Mouse (Mus musculus): ENCODE data around the gene Ifnk.

Ifnk gene

DNA sequence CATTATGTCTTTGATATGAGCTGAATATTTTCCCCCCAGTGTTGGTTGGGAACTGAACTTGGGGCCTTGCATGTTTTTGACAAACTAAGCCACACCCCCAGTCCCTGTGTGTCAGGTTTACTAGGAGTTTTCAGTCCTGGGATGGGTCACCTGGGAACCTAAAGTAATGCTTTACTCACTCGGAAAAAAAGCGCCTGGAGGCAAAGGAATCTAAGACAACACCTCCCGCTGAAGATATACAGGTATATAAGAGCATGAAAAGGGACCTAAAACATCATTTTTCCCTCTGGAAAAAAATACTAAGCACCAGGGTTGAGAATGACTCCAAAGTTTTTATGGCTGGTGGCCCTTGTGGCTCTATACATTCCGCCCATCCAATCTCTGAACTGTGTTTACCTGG, at the start of gene Ifnk:
Ifnk (plus strand) TSS at position 301 of the 400 bp plus-strand sequence.
- no peak for DNase-seq (ENCODE audit: low spot score in 2 of 2)

DNA sequence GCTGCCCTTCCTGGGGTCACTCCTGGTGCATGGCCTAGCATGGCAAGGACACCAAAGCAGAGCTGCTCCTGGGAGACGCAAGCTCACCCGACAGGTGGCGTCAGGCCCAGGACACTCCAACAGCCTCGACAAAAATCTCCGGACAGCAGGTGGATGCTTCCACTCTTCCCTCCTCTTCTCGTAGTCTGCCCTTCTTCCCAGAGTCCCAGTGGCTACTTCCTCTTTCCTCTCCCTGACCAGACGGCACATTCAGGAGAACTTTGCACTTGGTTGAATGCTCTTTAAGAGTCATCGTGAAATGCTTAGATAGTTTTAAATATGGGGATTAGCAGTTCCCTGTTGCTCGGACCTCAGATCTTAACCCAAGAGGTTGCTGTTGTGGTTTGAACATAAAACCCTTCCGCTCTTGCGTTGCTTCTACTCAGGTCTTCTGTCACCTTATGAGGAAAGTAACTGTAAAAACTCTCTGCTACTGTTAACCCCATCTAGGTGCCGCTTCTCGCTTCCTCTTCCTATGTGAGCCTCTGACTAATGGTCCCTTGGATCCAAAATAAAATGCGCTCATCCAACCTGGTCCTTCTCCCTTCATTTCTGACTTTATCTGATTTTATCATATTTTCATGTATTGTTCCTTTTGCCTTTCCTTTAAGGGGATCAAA, 46.6 kb upstream of the Ifnk start:
- DNase-seq (ENCODE audit: low spot score in 2 of 2): no peak

- DNase-seq (ENCODE audit: low spot score in 2 of 2): no peak
Observed at GRCm38 (mm10) chr4:35112452-35112851, 39.4 kb upstream of the Ifnk start.

DNA sequence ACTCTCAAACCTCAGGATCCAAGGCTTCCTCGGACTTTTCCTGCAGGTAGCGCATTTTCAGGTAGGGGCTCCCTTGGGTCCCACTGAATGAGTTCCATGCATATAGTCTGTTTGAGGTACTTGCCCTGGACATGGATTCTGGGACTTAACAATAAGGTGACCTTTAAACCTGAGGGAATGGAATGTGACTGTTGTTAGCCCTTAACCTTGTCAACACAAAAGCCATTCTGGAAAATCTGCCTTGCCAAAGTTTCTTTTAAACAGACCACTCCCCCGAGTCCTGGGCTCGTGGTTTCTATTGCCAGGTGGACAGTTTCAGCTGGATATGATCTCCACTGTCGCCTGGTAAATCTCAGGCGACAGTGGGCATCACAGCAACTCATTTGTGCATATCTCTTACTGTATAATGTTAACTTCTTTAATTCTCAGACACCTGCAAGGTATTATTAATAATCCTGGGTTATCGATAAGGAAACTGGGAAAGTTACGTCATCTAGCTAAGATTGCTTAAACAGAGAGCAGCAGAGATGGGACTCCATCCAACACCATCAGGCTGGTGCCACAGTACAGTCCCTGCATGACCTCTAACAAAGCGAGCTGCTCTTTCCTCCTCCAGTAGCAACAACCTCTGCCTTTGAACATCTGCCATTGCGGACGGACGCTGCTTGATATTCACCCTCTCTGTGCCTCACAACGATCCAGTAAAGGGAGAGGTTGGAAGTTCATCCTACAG, 38.2 kb upstream of the Ifnk start:
- no peak for DNase-seq (ENCODE audit: low spot score in 2 of 2)

DNA sequence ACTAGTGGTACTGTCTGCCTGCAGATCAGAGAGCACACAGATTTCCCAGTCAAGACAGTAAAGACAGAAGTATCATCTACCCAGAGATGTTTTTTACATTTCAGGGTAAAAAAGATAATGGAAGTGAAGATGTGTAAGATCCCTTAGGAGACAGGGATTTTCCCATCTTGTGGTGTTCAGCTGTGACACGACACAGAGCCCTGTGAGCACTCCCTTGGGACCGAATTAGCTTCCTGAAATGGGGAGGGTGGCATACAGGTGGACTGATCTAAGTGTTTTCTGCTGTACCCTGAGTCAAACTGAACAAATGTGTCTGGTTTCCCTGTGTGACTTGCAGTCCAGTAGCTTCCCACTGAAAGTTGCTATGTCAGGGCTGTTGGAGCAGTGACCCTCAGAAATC, 36.9 kb upstream of the Ifnk start:
- no peak for DNase-seq (ENCODE audit: low spot score in 2 of 2)

- no peak for DNase-seq (ENCODE audit: low spot score in 2 of 2)
Observed at GRCm38 (mm10) chr4:35115933-35116332, 35.9 kb upstream of the Ifnk start.

- DNase-seq (ENCODE audit: low spot score in 2 of 2): no peak
Observed at GRCm38 (mm10) chr4:35117144-35117543, 34.7 kb upstream of the Ifnk start.

GRCm38 (mm10) chr4:35118851-35119250, 33.0 kb upstream of the Ifnk start:
- no peak for DNase-seq (ENCODE audit: low spot score in 2 of 2)

- DNase-seq (ENCODE audit: low spot score in 2 of 2): no peak
Observed at GRCm38 (mm10) chr4:35120159-35120558, 31.7 kb upstream of the Ifnk start.

- DNase-seq (ENCODE audit: low spot score in 2 of 2): no peak
Observed at GRCm38 (mm10) chr4:35120575-35120974, 31.3 kb upstream of the Ifnk start.

DNA sequence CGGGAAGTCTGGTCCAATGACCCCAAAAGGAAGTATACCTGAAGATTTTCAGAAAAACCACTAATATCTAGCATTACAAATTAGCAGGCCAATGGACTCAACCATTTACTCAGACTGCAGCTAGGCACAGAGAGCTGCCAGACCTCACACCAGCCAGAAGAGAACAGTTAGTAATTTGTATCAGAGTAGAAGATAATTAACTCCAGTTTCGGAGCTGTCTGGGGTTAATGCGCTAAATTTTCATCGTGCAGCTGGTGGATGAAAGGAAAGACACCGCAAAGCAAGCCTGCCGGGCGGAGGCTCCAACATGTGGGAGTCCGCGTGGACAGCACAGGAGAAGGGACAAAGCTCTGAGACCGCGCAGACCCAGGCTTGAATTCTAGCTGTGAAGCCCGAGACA, 30.8 kb upstream of the Ifnk start:
- no peak for DNase-seq (ENCODE audit: low spot score in 2 of 2)

GRCm38 (mm10) chr4:35123087-35123486, 28.8 kb upstream of the Ifnk start:
- no peak for DNase-seq (ENCODE audit: low spot score in 2 of 2)

DNA sequence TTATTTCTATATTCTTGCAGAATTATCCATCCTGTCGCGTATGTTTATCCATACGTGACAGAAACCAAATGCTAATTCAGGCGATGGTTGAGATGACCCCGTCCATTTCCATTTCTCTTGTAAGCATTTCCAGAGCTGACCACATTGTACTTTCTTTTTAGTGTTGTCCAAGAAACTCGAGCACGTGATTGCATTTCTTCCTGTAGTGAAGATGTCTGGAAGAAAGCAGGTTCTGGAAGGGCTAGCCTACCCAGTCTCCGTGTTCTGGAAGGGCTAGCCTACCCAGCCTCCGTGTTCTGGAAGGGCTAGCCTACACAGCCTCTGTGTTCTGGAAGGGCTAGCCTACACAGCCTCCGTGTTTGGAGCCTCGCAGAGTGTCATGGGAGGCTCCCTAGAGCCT, 27.8 kb upstream of the Ifnk start:
- no peak for DNase-seq (ENCODE audit: low spot score in 2 of 2)

DNA sequence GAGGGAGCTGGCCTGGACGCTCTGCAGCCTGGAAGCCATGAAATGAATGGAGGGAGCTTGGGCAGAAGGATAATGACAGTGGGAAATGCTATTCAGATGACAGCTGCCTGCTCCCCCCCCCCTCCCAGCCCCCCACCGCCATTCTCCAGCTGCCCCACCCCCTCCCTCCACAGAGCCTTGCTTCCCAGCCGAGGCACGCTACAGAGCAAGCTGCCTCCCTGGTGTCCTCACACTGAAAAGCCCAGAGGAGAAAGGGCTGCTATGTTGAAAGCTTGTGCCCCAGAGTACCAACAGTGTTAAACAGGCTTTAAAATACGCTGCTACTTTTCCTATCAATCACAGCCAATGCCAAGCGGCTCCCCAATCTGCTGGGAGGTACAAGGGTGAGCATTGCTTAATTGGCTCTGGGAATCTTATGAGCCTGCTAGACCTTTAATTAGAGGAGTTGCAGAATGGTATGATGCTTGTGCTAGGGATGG, 26.5 kb upstream of the Ifnk start:
- no peak for DNase-seq (ENCODE audit: low spot score in 2 of 2)

DNA sequence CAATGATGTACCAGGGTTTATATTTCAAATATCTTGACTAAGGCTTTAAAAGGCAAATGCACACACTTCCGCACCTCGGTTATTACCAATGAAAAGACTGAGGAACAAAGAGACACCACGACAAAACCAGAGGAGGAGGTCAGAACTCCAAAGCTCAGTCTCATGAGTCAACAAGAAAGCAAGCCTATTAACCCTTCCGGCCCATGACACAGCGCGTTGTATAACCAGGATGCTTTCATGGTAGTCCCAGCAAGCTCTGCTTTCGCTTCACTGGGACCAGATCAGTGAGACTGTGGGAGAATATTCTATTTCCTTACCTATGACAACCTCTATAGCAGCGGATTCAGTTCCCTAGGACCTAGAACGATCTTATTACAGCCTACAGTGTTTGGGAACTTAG, 25.1 kb upstream of the Ifnk start:
- DNase-seq (ENCODE audit: low spot score in 2 of 2): no peak

DNA sequence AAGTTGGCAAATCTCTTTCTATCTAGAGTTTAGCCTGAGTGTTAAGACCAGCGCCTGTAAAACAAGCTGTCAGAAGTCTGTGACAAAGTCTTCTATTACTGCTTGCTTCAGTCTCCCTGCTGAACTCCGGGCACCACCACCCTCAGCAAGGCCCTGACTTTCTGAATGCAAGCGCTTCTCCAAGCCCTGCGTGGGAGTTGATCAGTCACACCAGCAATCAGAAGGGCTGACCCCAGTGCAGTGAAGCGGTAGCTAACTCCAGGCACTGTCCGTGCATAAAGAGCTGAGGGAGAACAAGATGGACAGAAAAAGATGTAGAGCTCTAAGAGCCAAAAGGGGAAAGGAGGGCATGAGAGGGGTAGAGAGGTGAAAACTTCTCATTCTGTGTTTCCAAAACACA, 24.1 kb upstream of the Ifnk start:
- no peak for DNase-seq (ENCODE audit: low spot score in 2 of 2)

DNA sequence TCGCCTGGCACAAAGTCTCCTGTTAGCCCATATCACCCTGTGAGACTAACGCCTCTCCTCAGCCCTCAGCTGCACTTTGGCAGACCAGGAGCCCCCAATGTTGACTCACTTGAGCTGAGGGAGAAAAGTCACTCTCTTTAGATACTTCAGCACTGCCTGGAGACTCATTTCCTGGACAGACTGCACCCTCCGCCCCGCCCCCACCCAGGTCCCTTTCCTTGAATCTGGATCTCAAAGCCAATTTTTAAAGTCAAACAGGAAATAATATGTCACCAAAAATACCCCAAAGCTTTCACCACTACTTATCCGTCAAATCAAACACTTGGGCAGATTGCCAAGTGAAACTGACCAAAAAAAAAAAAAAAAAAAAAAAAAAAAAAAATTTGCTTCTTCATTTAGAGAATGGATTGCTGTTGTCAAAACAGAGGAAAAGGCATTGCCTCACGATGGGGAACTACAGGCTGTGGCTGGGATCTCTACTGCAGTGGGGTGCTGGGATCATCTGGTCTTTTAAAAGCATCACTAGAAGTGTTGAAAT, 21.4 kb upstream of the Ifnk start:
- peak; percentile 21 to 45 for DNase-seq (ENCODE audit: low spot score in 2 of 2)

GRCm38 (mm10) chr4:35131592-35131991, 20.3 kb upstream of the Ifnk start:
- peak; percentile 69 to 73 for DNase-seq (ENCODE audit: low spot score in 2 of 2)

DNA sequence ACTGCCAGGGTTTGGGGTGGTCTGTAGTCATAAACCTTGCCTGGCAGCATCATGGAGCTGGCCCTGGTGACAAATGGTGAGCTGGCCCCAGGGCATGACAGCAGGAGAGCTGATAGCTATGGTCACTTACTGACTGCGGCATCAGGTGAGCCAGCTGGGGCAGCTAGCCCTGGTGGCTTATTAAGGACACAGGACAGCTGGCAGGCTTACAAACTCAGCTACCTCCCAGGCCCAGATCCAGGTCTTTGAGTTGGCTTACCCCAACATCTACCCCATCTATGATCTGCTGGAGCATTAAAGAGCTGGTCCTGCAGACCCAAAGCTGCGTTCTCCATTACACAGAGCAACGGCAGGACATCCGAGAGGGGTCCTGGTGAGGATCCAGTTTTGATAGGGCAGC, 18.4 kb upstream of the Ifnk start:
- DNase-seq (ENCODE audit: low spot score in 2 of 2): no peak

- no peak for DNase-seq (ENCODE audit: low spot score in 2 of 2)
Observed at GRCm38 (mm10) chr4:35134846-35135611, 16.8 kb upstream of the Ifnk start.

GRCm38 (mm10) chr4:35135806-35136205, 16.1 kb upstream of the Ifnk start:
- no peak for DNase-seq (ENCODE audit: low spot score in 2 of 2)

GRCm38 (mm10) chr4:35136996-35137395, 14.9 kb upstream of the Ifnk start:
- DNase-seq (ENCODE audit: low spot score in 2 of 2): no peak
